Mouse (Mus musculus) lung, postnatal 10 days (tissue): Measurements from ENCODE around the gene Tprn.

Experiments
- DNase-seq: peaks from one replicate; pipeline ENCODE4 v3.0.0; 2021

Tprn gene

GRCm38 (mm10) chr2:25262291-25262767 lies at the start of gene Tprn:
Tprn (plus strand) TSS chr2:25262618.
- peak; percentile 96 for DNase-seq

DNA sequence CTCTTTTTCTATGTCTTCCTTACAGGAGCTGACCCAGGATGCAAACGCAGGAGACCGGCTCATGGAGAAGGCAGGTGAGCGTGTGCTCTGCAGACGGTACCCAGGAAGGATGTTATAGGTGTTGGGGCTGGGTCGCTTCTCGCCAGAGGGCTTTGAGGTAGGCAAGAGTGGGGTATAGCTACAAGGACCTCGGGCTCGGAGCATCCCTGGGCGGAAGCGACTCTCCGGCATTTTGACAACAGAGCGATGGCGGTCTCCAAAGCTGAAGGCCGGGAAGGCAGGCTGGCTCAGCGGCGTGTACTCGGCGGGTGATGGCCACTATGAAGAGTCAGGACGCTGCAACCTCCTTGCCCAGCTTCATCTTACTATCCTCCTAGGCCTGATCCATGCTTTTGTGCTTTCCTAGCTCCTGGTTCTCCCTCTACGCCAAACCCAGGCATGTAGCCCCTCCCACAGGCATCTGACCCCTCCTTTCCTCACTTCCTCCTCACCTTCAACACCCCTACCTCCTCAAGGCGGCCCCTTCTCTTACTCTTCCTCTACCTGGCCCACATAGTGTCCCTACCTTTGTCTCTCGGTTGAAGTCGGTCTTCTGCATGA lies 49.1 kb upstream of the Tprn start:
- no peak for DNase-seq

DNA sequence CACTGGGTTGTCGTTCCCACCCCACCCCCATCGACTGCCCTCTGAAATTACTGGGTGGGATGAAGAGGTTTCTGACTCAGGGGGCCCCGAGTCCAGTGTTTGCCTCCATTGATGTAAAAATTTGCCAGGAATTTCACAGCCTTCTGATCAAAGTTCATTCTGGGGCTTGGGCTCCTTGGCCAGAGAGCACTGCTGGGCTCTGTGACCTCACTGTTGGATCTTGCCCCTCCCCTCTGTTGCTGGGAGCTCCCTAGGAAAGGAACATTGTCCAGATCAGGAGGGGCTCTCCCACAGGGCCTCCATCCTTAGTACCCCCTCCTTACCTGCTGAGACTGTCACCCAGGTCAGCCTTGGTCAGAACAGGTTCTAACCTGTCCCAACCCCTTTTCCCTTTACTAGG lies 48.0 kb upstream of the Tprn start, which contains the start of gene Stpg3:
Gene Stpg3, minus strand, starts transcription at position 194 of the 400 bp plus-strand sequence.
- no peak for DNase-seq

DNA sequence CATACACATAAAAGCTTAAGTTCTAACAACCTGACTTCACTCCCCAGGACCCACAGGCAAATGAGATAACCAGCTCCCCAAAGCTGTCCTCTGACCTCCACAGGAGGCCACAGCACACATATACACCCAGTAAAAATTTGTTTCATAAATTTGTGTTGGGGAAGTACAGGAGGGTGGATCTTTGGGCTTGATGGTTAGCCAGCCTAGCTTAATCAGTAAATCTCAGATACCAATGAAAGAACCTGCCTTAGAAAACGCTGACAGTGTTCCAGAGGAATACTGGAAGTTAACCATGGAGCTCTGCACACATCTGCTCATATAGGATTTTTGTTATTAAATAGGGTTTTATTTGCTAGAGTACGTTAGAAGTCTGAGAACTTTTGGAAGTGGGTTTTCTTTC lies 44.8 kb upstream of the Tprn start:
- no peak for DNase-seq

- DNase-seq: no peak
These were observed 44.0 kb upstream of the Tprn start, which contains the start of gene Fam166a for GRCm38 (mm10) chr2:25218445-25218844. Fam166a (plus strand) TSS chr2:25218745.

DNA sequence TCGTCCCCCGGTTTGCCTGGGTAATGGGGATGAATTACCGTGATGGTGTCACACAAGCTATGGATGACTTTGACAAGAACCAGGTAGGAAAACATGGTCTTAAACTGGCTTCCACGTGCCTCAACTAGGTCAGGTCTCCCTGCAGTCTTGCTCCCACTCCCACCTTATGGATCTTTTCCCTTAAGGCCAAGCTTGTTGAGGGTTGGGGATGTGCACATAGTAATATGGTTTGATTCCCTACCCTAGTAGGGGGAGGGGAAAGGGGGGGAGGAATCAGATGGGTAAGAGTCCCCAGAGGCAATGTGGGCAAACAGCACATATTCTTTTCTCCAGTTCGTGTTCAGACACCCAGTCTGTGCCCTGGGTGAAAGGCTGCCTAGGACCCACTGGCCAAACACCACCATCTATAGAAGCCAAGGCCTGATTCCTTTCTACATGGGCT lies 41.1 kb upstream of the Tprn start:
- DNase-seq: no peak

DNA sequence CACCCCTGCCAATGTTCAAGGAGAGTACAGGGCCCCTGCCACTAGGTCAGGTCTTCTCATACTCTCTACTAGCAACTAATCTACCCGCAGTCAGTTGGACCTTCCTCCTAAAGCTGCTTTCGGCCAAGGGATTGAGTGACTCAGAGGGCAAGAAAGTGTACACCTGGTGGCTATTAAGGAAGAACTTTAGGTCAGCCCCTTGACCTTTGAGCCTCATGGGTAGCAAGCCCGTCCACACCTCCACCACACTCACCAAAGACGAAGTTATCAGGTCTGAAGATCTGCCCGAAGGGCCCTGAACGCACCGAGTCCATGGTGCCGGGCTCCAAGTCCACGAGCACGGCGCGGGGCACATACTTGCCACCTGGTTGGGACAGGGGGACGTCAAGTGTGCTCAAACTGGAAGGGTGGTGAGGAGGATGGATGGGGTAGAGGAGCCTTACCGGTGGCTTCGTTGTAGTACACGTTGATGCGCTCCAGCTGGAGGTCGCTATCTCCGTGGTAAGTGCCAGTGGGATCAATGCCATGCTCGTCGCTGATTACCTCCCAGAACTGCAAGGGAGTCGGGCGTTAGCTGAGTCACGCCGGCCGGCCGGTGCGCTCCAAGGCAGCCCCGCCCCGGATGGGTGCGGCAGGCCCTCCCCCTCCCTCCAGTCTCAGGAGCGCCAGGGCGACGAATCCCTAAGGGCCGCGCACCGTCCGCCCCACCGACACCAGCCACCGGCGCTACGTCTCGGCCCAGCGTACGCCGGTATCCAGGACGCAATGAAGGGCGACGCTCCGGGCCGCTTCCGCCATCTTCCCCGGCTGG lies 38.5 kb upstream of the Tprn start:
- peak; percentile 90 for DNase-seq

DNA sequence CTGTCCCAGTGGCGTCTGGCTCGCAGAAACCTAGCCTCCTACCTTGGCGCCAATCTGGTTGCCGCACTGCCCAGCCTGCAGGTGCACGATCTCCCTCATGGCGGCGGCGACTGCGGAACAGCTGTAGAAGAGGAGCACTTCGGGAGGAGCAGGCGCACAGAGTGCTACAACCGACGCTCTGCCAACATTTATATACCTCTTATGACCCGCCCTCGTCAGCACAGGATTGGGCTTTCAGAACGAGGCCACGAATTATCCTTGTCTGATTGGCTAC lies 38.0 kb upstream of the Tprn start, which contains the start of gene Tubb4b:
Gene Tubb4b, minus strand, starts transcription at position 211 of the 274 bp plus-strand sequence.
- DNase-seq: no peak

GRCm38 (mm10) chr2:25224766-25225752 lies 37.4 kb upstream of the Tprn start:
- DNase-seq: peak; percentile 99

- no peak for DNase-seq
These were observed 36.5 kb upstream of the Tprn start for GRCm38 (mm10) chr2:25225811-25226379.

DNA sequence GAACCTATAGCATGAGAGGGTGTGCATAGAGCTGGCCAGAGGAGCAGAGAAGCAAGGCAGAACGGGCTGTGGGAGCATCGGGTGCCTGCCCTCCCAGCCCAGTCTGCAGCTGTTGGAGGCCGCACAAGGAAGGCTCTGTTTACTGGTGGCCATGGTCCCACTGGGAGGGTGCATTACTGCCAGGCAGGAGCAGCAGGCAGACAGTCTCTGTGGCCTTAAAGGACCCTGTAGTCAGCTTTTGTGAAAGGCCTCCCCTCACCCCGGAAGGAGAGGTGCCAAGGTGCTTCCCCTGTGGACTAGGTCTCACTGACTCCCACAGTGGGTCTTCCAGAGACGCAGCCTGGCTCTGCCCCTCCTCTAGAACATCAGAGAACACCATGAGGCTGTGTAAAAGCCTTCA lies 35.6 kb upstream of the Tprn start:
- DNase-seq: peak; percentile 43

DNA sequence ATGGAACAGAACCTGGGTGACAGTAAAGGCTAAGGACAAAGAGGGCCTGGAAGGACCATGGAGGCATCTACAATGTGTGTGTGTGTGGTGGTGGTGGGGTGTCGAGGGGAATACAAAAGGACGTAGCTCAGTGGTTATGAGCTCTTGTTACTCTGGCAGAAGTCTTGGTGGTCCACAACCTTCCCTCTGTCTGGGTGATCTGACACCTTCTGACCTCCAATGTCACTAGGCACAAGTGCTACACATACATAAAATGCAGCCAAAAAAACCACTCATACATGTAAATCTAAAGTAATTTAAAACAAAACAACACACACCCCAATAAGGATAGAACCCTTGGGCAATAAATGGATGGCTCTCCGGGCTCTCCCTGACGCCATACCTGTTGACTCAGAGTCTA lies 35.0 kb upstream of the Tprn start:
- DNase-seq: no peak

- peak; percentile 97 for DNase-seq
These were observed 34.0 kb upstream of the Tprn start for GRCm38 (mm10) chr2:25228431-25228889.

DNA sequence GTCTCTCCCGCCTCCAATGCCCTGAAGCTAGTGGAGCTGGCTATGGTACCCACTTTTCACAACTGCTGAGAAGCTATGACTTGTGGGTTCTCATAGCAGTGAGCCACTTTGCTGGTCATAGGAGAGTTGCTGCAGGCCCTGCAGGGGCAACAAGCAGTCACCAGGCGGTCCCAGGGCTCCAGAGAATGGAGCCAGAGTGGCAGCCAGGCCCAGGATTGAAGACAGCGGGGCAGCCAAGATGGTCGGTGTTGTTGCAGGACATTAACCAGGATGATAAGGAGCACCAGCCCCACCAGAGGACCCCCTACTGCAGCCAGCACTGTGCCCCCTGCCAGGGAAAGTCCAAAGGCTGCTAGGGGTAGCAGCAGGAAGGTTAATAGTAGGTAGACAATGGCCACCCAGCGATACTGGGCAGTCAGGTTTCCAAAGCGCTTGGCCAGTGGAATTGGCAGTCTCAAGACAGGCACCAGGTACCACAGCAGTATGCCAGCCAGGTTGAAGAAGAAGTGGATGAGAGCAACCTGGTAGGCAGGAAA lies 33.4 kb upstream of the Tprn start:
- no peak for DNase-seq

DNA sequence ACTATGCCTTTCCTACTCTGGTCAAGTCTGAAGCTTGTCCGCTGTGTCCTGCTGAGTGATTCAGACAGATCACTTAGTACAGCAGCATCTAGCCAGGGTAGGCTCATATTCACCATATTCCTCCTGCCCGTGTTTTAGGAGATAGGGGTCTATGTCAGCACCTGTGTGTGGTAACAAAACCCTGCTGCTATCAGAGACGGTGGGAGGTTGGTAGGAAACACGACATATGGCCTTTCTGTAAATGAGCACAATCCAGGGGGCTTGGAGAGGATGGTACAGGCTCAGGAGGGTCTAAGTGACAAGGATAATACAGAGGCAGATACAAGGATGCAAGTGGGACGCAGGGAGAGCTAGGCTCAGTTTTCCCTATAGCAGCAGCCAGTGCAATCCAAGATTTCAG lies 32.8 kb upstream of the Tprn start:
- no peak for DNase-seq

DNA sequence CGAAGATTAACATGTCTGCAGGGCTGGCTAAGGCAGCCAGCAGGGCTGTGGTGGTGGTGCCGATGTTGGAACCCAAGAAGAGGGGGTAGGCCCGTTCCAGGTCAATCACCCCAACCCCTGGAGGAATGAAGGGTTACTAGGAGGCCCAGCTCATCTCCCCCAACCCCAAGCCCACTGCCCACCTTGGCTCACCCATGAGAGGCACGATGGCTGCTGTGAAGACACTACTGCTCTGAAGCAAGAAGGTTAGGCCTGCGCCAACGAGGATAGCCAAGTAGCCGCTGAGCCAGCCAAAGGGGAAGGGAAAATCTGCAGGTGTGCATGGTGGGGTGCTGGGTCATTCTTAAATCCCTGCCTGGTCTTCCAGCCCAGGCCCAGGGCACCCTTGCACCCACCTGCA lies 31.8 kb upstream of the Tprn start:
- no peak for DNase-seq

GRCm38 (mm10) chr2:25231038-25231437 lies 31.4 kb upstream of the Tprn start:
- no peak for DNase-seq

GRCm38 (mm10) chr2:25233421-25233820 lies 29.0 kb upstream of the Tprn start:
- no peak for DNase-seq

DNA sequence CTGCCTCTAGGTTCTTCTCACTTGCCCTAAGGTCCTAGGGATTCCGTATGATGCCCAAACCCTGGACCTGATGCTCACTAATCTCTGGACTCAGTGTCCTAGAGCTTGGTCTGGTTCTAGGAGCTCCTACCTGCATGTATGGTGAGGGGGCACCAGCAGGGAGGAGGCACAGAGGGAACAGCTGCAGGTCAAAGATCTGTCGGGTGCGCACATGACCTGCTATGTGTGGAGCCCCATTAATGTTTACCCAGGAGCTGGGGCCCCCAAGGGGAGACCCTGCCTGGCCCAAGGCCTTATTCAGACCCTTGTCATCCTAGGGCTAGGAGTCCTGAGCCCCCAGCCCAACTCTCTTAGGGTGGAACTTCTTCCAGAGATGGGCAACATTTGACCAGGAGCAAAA lies 28.4 kb upstream of the Tprn start, which contains the start of gene Slc34a3:
Gene Slc34a3, minus strand, starts transcription at position 315 of the 400 bp plus-strand sequence.
- DNase-seq: no peak

DNA sequence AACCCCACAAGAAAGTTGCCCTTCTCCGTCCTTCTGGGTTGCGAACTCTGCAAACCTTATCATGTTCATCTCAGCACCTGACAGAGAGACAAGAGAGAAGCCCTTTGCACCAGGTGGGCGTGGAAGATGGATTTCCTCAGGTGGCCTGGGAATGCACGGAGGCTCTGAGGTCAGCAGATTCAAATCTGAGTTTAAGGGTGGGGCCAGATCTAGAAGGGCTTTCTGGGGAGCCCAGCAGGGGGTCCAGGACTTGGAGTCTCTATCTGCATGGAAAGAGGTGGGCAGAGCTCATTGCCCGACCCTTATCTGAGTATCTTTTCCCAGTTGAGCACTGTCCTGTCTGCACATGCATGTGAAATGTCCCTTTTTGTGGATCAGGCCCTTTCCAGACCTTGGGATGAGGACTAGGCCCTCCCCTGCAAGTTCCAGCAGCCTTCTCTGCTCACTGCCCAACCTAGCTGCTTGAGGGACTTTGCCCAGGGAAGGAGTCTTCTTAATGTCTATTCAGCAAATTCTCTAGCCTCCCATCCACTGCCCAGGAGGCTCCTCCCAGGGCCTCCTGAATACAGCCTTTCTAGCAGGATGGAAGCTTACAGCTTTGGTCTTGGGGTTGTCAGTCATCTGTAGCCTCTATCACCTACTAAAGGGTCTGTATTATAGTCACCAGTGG lies 27.7 kb upstream of the Tprn start:
- DNase-seq: no peak

GRCm38 (mm10) chr2:25236614-25237013 lies 25.8 kb upstream of the Tprn start, which contains the start of gene Rnf224:
Rnf224 (minus strand) TSS chr2:25236787.
- DNase-seq: no peak

GRCm38 (mm10) chr2:25237522-25237921 lies 24.9 kb upstream of the Tprn start:
- peak; percentile 65 for DNase-seq
